Mouse (Mus musculus) ES-Bruce4 (cell line): ENCODE data around the gene Gm2a. TPM values are rescaled to one million over a fixed set of nuclear protein-coding genes. Genes with fewer than 3 reads are reported as not detected.
"Not testable (repeated sequence)": the region's sequence is repeated elsewhere in the genome, so short reads cannot be mapped to it uniquely, and the experiment has no call there.

Experiments
- H3K27ac ChIP-seq: 2 replicates; pipeline ENCODE4 v1.5.1; 2012; ENCODE audit warnings: low read length, inconsistent platforms; ENCODE audit not compliant: insufficient read depth
- H3K27me3 ChIP-seq: 2 replicates; pipeline ENCODE4 v1.6.1; 2012; ENCODE audit warnings: mild to moderate bottlenecking, low read length, inconsistent platforms; ENCODE audit not compliant: control insufficient read depth, poor library complexity, insufficient read depth, severe bottlenecking
- H3K36me3 ChIP-seq: 2 replicates; pipeline ENCODE4 v1.6.1; 2012; ENCODE audit warnings: inconsistent platforms, mild to moderate bottlenecking, low read length, moderate library complexity; ENCODE audit not compliant: control insufficient read depth, poor library complexity, insufficient read depth, severe bottlenecking
- H3K4me1 ChIP-seq: one replicate; pipeline ENCODE4 v1.8.1; 2011; ENCODE audit warnings: low read length; ENCODE audit not compliant: control insufficient read depth, insufficient read depth
- H3K4me3 ChIP-seq: 2 replicates; pipeline ENCODE4 v1.5.1; 2011; ENCODE audit warnings: low read depth, mild to moderate bottlenecking, low read length
- H3K9ac ChIP-seq: 2 replicates; pipeline ENCODE4 v1.6.1; 2012; ENCODE audit warnings: low read depth, mild to moderate bottlenecking, inconsistent platforms; ENCODE audit not compliant: poor library complexity, severe bottlenecking
- H3K9me3 ChIP-seq: replicated peaks from 2 replicates; pipeline ENCODE4 v1.6.1; 2012; ENCODE audit warnings: mild to moderate bottlenecking, low read length, inconsistent platforms; ENCODE audit not compliant: control insufficient read depth, poor library complexity, insufficient read depth, severe bottlenecking
- CTCF ChIP-seq: IDR thresholded peaks from one replicate; pipeline ENCODE4 v1.8.1; 2011; ENCODE audit warnings: low read depth, low read length
- EP300 ChIP-seq: IDR thresholded peaks from 2 replicates; pipeline ENCODE4 v1.6.1; 2011; ENCODE audit warnings: low read depth, low read length; ENCODE audit not compliant: insufficient read depth
- POLR2A ChIP-seq: IDR thresholded peaks from one replicate; pipeline ENCODE4 v1.8.1; 2011; ENCODE audit warnings: low read length; ENCODE audit not compliant: insufficient read depth
- polyA plus RNA-seq: library from polyadenylated mRNA; stranded (reverse); fragments of >200 nt; gene quantifications from 2 replicates; pipeline ENCODE4 v1.2.4, GENCODE M21; 2011; ENCODE audit warnings: low read depth; ENCODE audit not compliant: missing spikeins, insufficient read depth, insufficient read length

The Gm2a gene
- polyA plus RNA-seq, 1 experiment: 24.7 TPM

- Histone ChIP-seq H3K27ac (no peak overlapping the region), H3K9me3 (no peaks in the 10 kb centered on the region), H3K4me1 (no peaks in the 10 kb centered on the region), H3K9ac (no peak overlapping the region), H3K27me3 (no peaks in the 10 kb centered on the region), H3K36me3 (no peaks in the 10 kb centered on the region), H3K4me3 (no peak overlapping the region)
- TF ChIP-seq POLR2A (no peak), EP300 (no peak), CTCF (no peak)
Observed at GRCm38 (mm10) chr11:55109521-55110300, 11.8 kb downstream of the Gm2a start.

- Histone ChIP-seq H3K4me1 (no peaks in the 10 kb centered on the region), H3K36me3 (no peaks in the 10 kb centered on the region), H3K9ac (no peak overlapping the region), H3K4me3 (no peak overlapping the region), H3K9me3 (no peaks in the 10 kb centered on the region), H3K27me3 (no peaks in the 10 kb centered on the region), H3K27ac (no peak overlapping the region)
- TF ChIP-seq EP300 (no peak), CTCF (no peak), POLR2A (no peak)
Observed at GRCm38 (mm10) chr11:55110566-55111169, 12.8 kb downstream of the Gm2a start.

GRCm38 (mm10) chr11:55113209-55113860 lies 15.4 kb downstream of the Gm2a start:
- Histone ChIP-seq H3K27me3 (no peaks in the 10 kb centered on the region), H3K9ac (no peak overlapping the region), H3K27ac (peak overlapping the region; percentile 21), H3K9me3 (no peaks in the 10 kb centered on the region), H3K4me1 (no peaks in the 10 kb centered on the region), H3K36me3 (no peaks in the 10 kb centered on the region), H3K4me3 (peak overlapping the region; percentile 33)
- TF ChIP-seq POLR2A (no peak), EP300 (no peak), CTCF (no peak)

GRCm38 (mm10) chr11:55113861-55114250 lies 15.9 kb downstream of the Gm2a start:
- TF ChIP-seq EP300: 0 out of 2 replicates have a peak, but pooled peaks have one; percentile 42
- H3K4me3 ChIP-seq: peak overlapping the region; percentile 62

GRCm38 (mm10) chr11:55114291-55114690 lies 16.4 kb downstream of the Gm2a start:
- no peak for TF ChIP-seq EP300
- TF ChIP-seq CTCF: no peak
- TF ChIP-seq POLR2A: no peak
- no peak overlapping the region for H3K27ac ChIP-seq
- no peaks in the 10 kb centered on the region for H3K9me3 ChIP-seq
- H3K27me3 ChIP-seq: no peaks in the 10 kb centered on the region
- peak overlapping the region; percentile 62 for H3K4me3 ChIP-seq
- no peaks in the 10 kb centered on the region for H3K4me1 ChIP-seq
- H3K9ac ChIP-seq: no peak overlapping the region
- H3K36me3 ChIP-seq: no peaks in the 10 kb centered on the region

More at GRCm38 (mm10) chr11:55113861-55114250, 15.9 kb downstream of the Gm2a start:
- not testable (repeated sequence) for H3K9ac ChIP-seq, H3K36me3 ChIP-seq, H3K9me3 ChIP-seq, H3K27me3 ChIP-seq, H3K4me1 ChIP-seq
- peak overlapping the region; percentile 21 for H3K27ac ChIP-seq

- H3K4me1 ChIP-seq: no peaks in the 10 kb centered on the region
- H3K9me3 ChIP-seq: 0 out of 2 replicates have a peak, but pooled peaks cover 3% of the 10 kb centered on the region
- TF ChIP-seq EP300: no peak
- TF ChIP-seq POLR2A: no peak
- no peak for TF ChIP-seq CTCF
- no peak overlapping the region for H3K4me3 ChIP-seq
- no peak overlapping the region for H3K9ac ChIP-seq
- H3K27me3 ChIP-seq: no peaks in the 10 kb centered on the region
- no peaks in the 10 kb centered on the region for H3K36me3 ChIP-seq
- H3K27ac ChIP-seq: no peak overlapping the region
Observed at GRCm38 (mm10) chr11:55116004-55116403, 18.1 kb downstream of the Gm2a start.
